Mouse (Mus musculus) midbrain, embryonic 15.5 days (tissue): ENCODE measurements around the gene Guca2b. TPM values are rescaled to one million over a fixed set of nuclear protein-coding genes. Genes with fewer than 3 reads are reported as not detected.
"Not testable (repeated sequence)": the region's sequence is repeated elsewhere in the genome, so short reads cannot be mapped to it uniquely, and the experiment has no call there.

ENCODE experiments used
- ATAC-seq: fragments of 200-750 bp; cut with Nextera tagmentation; replicated peaks from 2 replicates; pipeline ENCODE4 v1.8.0; 2017; ENCODE audit warnings: moderate TSS enrichment
- H3K27ac ChIP-seq: fragments of 300-500 bp; sonication (generic); 2 replicates; pipeline ENCODE4 v1.5.1; 2015; ENCODE audit warnings: mild to moderate bottlenecking, inconsistent platforms
- H3K27me3 ChIP-seq: fragments of 300-500 bp; sonication (generic); replicated peaks from 2 replicates; pipeline ENCODE4 v1.6.1; 2015; ENCODE audit warnings: inconsistent platforms
- H3K36me3 ChIP-seq: fragments of 300-500 bp; sonication (generic); replicated peaks from 2 replicates; pipeline ENCODE4 v1.6.1; 2015; ENCODE audit warnings: inconsistent platforms
- H3K4me1 ChIP-seq: fragments of 300-500 bp; sonication (generic); 2 replicates; pipeline ENCODE4 v1.6.1; 2015; ENCODE audit warnings: inconsistent platforms
- H3K4me2 ChIP-seq: fragments of 300-500 bp; sonication (generic); 2 replicates; pipeline ENCODE4 v1.6.1; 2015; ENCODE audit warnings: inconsistent platforms, mild to moderate bottlenecking, moderate library complexity
- H3K4me3 ChIP-seq: fragments of 300-500 bp; sonication (generic); 2 replicates; pipeline ENCODE4 v1.5.1; 2015; ENCODE audit warnings: mild to moderate bottlenecking, inconsistent platforms
- H3K9ac ChIP-seq: fragments of 300-500 bp; sonication (generic); 2 replicates; pipeline ENCODE4 v1.6.1; 2015; ENCODE audit warnings: mild to moderate bottlenecking, inconsistent platforms
- H3K9me3 ChIP-seq: fragments of 300-500 bp; sonication (generic); 2 replicates; pipeline ENCODE4 v1.6.1; 2016; ENCODE audit warnings: inconsistent platforms
- WGBS: fragments of 180-500 bp; shearing (Covaris S2); methylation state at CpG from one replicate; pipeline ENCODE4 v1.1.7; 2015; ENCODE audit warnings: mixed read lengths; 5-methylcytosine and 5-hydroxymethylcytosine counted together
- polyA plus RNA-seq: library from polyadenylated mRNA; unstranded; fragments of >200 nt; fragmentation: Nextera tagmentation; extraction: Ambion mirVana; gene quantifications from 2 replicates; pipeline ENCODE4 v1.2.1, GENCODE M21; 2015

Guca2b gene
- polyA plus RNA-seq, 1 experiment from 2014 or later: not detected

GRCm38 (mm10) chr4:119642666-119643065 is 16.1 kb downstream of the Guca2b start:
- Histone ChIP-seq H3K4me3 (no peak overlapping the region), H3K4me1 (no peaks in the 10 kb centered on the region), H3K36me3 (no peaks in the 10 kb centered on the region), H3K4me2 (no peak overlapping the region), H3K9ac (no peak overlapping the region), H3K27me3 (no peaks in the 10 kb centered on the region), H3K9me3 (no peaks in the 10 kb centered on the region), H3K27ac (no peak overlapping the region)
- ATAC-seq: no peak
- WGBS: 88% methylated on average over 4 of the region's 4 CpGs

- H3K36me3 ChIP-seq: no peaks in the 10 kb centered on the region
- no peak overlapping the region for H3K4me3 ChIP-seq
- peaks cover under 1% of the 10 kb centered on the region; the same call in 1 of the 2 replicates for H3K4me1 ChIP-seq
- WGBS: 68% methylated on average over 11 of the region's 11 CpGs
- no peak for ATAC-seq
- H3K4me2 ChIP-seq: no peak overlapping the region
- H3K9me3 ChIP-seq: no peaks in the 10 kb centered on the region
- no peaks in the 10 kb centered on the region for H3K27me3 ChIP-seq
- H3K27ac ChIP-seq: no peak overlapping the region
- H3K9ac ChIP-seq: no peak overlapping the region
Measured at GRCm38 (mm10) chr4:119638656-119639055, 20.1 kb downstream of the Guca2b start.

GRCm38 (mm10) chr4:119637946-119638345 is 20.8 kb downstream of the Guca2b start:
- Histone ChIP-seq H3K4me1 (peaks cover 8% of the 10 kb centered on the region), H3K27me3 (no peaks in the 10 kb centered on the region), H3K4me3 (no peak overlapping the region), H3K36me3 (no peaks in the 10 kb centered on the region), H3K4me2 (no peak overlapping the region), H3K27ac (no peak overlapping the region), H3K9me3 (no peaks in the 10 kb centered on the region), H3K9ac (no peak overlapping the region)
- ATAC-seq: no peak
- 81% methylated on average over 6 of the region's 6 CpGs for WGBS

- 76% methylated on average over 4 of the region's 4 CpGs for WGBS
- H3K27me3 ChIP-seq: no peaks in the 10 kb centered on the region
- no peaks in the 10 kb centered on the region for H3K9me3 ChIP-seq
- H3K36me3 ChIP-seq: no peaks in the 10 kb centered on the region
- H3K4me2 ChIP-seq: no peak within 1 kb of the TSS
- H3K27ac ChIP-seq: no peak within 1 kb of the TSS
- no peak within 1 kb of the TSS for H3K4me3 ChIP-seq
- no peak for ATAC-seq
- peaks cover 13% of the 10 kb centered on the region for H3K4me1 ChIP-seq
- no peak within 1 kb of the TSS for H3K9ac ChIP-seq
Measured at GRCm38 (mm10) chr4:119637176-119637845, 21.4 kb downstream of the Guca2b start, which contains the start of gene Guca2a. Gene Guca2a (plus strand): TSS chr4:119637704.

- 88% methylated on average over 7 of the region's 7 CpGs for WGBS
- no peak overlapping the region for H3K27ac ChIP-seq
- H3K4me3 ChIP-seq: no peak overlapping the region
- H3K4me1 ChIP-seq: peaks cover 13% of the 10 kb centered on the region
- no peaks in the 10 kb centered on the region for H3K27me3 ChIP-seq
- H3K4me2 ChIP-seq: no peak overlapping the region
- no peak overlapping the region for H3K9ac ChIP-seq
- ATAC-seq: no peak
- H3K9me3 ChIP-seq: no peaks in the 10 kb centered on the region
- no peaks in the 10 kb centered on the region for H3K36me3 ChIP-seq
Measured at GRCm38 (mm10) chr4:119636731-119637130, 22.0 kb downstream of the Guca2b start.

- Histone ChIP-seq H3K9ac (no peak overlapping the region), H3K27ac (no peak overlapping the region), H3K36me3 (no peaks in the 10 kb centered on the region), H3K9me3 (no peaks in the 10 kb centered on the region), H3K4me1 (peaks cover 13% of the 10 kb centered on the region), H3K27me3 (no peaks in the 10 kb centered on the region), H3K4me3 (no peak overlapping the region), H3K4me2 (no peak overlapping the region)
- WGBS: 84% methylated on average over 8 of the region's 8 CpGs
- ATAC-seq: no peak
Measured at GRCm38 (mm10) chr4:119635686-119636085, 23.1 kb downstream of the Guca2b start.

- Histone ChIP-seq H3K4me3 (no peak overlapping the region), H3K9me3 (no peaks in the 10 kb centered on the region), H3K27me3 (no peaks in the 10 kb centered on the region), H3K36me3 (peaks cover 4% of the 10 kb centered on the region; the same call in 1 of the 2 replicates), H3K9ac (no peak overlapping the region), H3K4me2 (no peak overlapping the region), H3K4me1 (peaks cover 13% of the 10 kb centered on the region), H3K27ac (no peak overlapping the region)
- no peak for ATAC-seq
- WGBS: 60% methylated on average over 6 of the region's 6 CpGs
Measured at GRCm38 (mm10) chr4:119634908-119635660, 23.7 kb downstream of the Guca2b start.

GRCm38 (mm10) chr4:119633948-119634347 is 24.8 kb downstream of the Guca2b start:
- 85% methylated on average over 3 of the region's 3 CpGs for WGBS

GRCm38 (mm10) chr4:119633342-119633741 is 25.4 kb downstream of the Guca2b start:
- Histone ChIP-seq H3K27me3 (no peaks in the 10 kb centered on the region), H3K4me2 (no peak overlapping the region), H3K36me3 (peaks cover 10% of the 10 kb centered on the region; the same call in 1 of the 2 replicates), H3K9me3 (no peaks in the 10 kb centered on the region), H3K9ac (no peak overlapping the region), H3K4me3 (no peak overlapping the region), H3K4me1 (peaks cover 13% of the 10 kb centered on the region), H3K27ac (no peak overlapping the region)
- ATAC-seq: no peak
- 48% methylated on average over 7 of the region's 7 CpGs for WGBS

More at GRCm38 (mm10) chr4:119633948-119634347, 24.8 kb downstream of the Guca2b start:
- no peak overlapping the region for H3K9ac ChIP-seq
- ATAC-seq: no peak
- no peak overlapping the region for H3K27ac ChIP-seq
- H3K9me3 ChIP-seq: no peaks in the 10 kb centered on the region
- H3K36me3 ChIP-seq: peaks cover 10% of the 10 kb centered on the region; the same call in 1 of the 2 replicates
- H3K27me3 ChIP-seq: no peaks in the 10 kb centered on the region
- peaks cover 13% of the 10 kb centered on the region for H3K4me1 ChIP-seq
- H3K4me3 ChIP-seq: no peak overlapping the region
- H3K4me2 ChIP-seq: no peak overlapping the region

- Histone ChIP-seq H3K27me3 (no peaks in the 10 kb centered on the region), H3K4me2 (no peak overlapping the region), H3K36me3 (peaks cover 10% of the 10 kb centered on the region; the same call in 1 of the 2 replicates), H3K9ac (no peak overlapping the region), H3K4me3 (no peak overlapping the region), H3K4me1 (peaks cover 17% of the 10 kb centered on the region), H3K27ac (no peak overlapping the region), H3K9me3 (no peaks in the 10 kb centered on the region)
- 60% methylated on average over 7 of the region's 7 CpGs for WGBS
- no peak for ATAC-seq
Measured at GRCm38 (mm10) chr4:119632721-119633120, 26.0 kb downstream of the Guca2b start.

- WGBS: 81% methylated on average over 11 of the region's 11 CpGs
- Histone ChIP-seq H3K4me1 (peaks cover 25% of the 10 kb centered on the region), H3K4me2 (no peak overlapping the region), H3K27me3 (no peaks in the 10 kb centered on the region), H3K9ac (no peak overlapping the region), H3K9me3 (no peaks in the 10 kb centered on the region), H3K36me3 (peaks cover 10% of the 10 kb centered on the region; the same call in 1 of the 2 replicates), H3K27ac (no peak overlapping the region), H3K4me3 (no peak overlapping the region)
- peak; percentile 47 for ATAC-seq
Measured at GRCm38 (mm10) chr4:119631115-119631919, 27.4 kb downstream of the Guca2b start.

GRCm38 (mm10) chr4:119628363-119628762 is 30.4 kb downstream of the Guca2b start:
- WGBS: 70% methylated on average over 4 of the region's 4 CpGs
- H3K9ac ChIP-seq, H3K27me3 ChIP-seq, H3K4me3 ChIP-seq, H3K4me2 ChIP-seq, H3K36me3 ChIP-seq, H3K9me3 ChIP-seq: not testable (repeated sequence)
- peak; percentile 41; the same call in 1 of the 2 replicates for ATAC-seq
- Histone ChIP-seq H3K27ac (peak overlapping the region; percentile 67; the same call in 1 of the 2 replicates), H3K4me1 (peaks cover 25% of the 10 kb centered on the region)
